Mouse (Mus musculus): ENCODE data around the gene Npdc1.

DNA sequence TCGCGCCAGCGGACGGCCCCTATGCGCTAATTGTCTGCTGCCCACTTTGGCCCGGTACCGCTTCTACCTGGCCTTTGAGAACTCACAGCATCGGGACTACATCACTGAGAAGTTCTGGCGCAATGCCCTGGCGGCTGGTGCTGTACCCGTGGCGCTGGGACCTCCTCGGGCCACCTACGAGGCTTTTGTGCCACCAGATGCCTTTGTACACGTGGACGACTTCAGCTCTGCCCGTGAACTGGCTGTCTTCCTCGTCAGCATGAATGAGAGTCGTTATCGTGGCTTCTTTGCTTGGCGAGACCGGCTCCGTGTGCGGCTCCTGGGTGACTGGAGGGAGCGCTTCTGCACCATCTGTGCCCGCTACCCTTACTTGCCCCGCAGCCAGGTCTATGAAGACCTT lies 26.3 kb downstream of the Npdc1 start:
- TF ChIP-seq CTCF (IDR thresholded peaks at IDR 0.05; ENCODE audit: low read depth) (no peak), EP300 (IDR thresholded peaks at IDR 0.05; ENCODE audit: low read depth) (no peak)

Data from heart, postnatal 0 days (tissue).